Mouse (Mus musculus) midbrain, embryonic 13.5 days (tissue): Measurements from ENCODE around the gene Nos3. TPM values are rescaled to one million over a fixed set of nuclear protein-coding genes. Genes with fewer than 3 reads are reported as not detected.
A peak's percentile ranks its signal among the peaks of the same experiment; 100 is the strongest.

Experiments used
- ATAC-seq: fragments of 200-750 bp; cut with Nextera tagmentation; 2 replicates; pipeline ENCODE4 v1.8.0; 2017; ENCODE audit warnings: mild to moderate bottlenecking, moderate TSS enrichment, moderate library complexity
- H3K27ac ChIP-seq: fragments of 300-500 bp; sonication (generic); 2 replicates; pipeline ENCODE4 v1.5.1; 2015; ENCODE audit warnings: inconsistent platforms, mild to moderate bottlenecking, moderate library complexity
- H3K27me3 ChIP-seq: fragments of 300-500 bp; sonication (generic); 2 replicates; pipeline ENCODE4 v1.6.1; 2015; ENCODE audit warnings: mild to moderate bottlenecking, inconsistent platforms
- H3K36me3 ChIP-seq: fragments of 300-500 bp; sonication (generic); 2 replicates; pipeline ENCODE4 v1.6.1; 2015; ENCODE audit warnings: mild to moderate bottlenecking, inconsistent platforms
- H3K4me1 ChIP-seq: fragments of 300-500 bp; sonication (generic); replicated peaks from 2 replicates; pipeline ENCODE4 v1.6.1; 2015; ENCODE audit warnings: inconsistent platforms
- H3K4me2 ChIP-seq: fragments of 300-500 bp; sonication (generic); replicated peaks from 2 replicates; pipeline ENCODE4 v1.6.1; 2015; ENCODE audit warnings: moderate library complexity, mild to moderate bottlenecking, inconsistent platforms
- H3K4me3 ChIP-seq: fragments of 300-500 bp; sonication (generic); replicated peaks from 2 replicates; pipeline ENCODE4 v1.5.1; 2015; ENCODE audit warnings: mild to moderate bottlenecking, inconsistent platforms
- H3K9ac ChIP-seq: fragments of 300-500 bp; sonication (generic); replicated peaks from 2 replicates; pipeline ENCODE4 v1.6.1; 2015; ENCODE audit warnings: mild to moderate bottlenecking, inconsistent platforms
- H3K9me3 ChIP-seq: fragments of 300-500 bp; sonication (generic); 2 replicates; pipeline ENCODE4 v1.6.1; 2016; ENCODE audit warnings: mild to moderate bottlenecking, inconsistent platforms
- WGBS: fragments of 180-500 bp; shearing (Covaris S2); methylation state at CpG from one replicate; pipeline ENCODE4 v1.1.7; 2015; 5-methylcytosine and 5-hydroxymethylcytosine counted together
- polyA plus RNA-seq: library from polyadenylated mRNA; unstranded; fragments of >200 nt; fragmentation: Nextera tagmentation; extraction: Ambion mirVana; gene quantifications from 2 replicates; pipeline ENCODE4 v1.2.1, GENCODE M21; 2015

The Nos3 gene
- polyA plus RNA-seq, 1 experiment from 2014 or later: 7.0 TPM

- Histone ChIP-seq H3K4me3 (no peak overlapping the region), H3K27ac (peak overlapping the region; percentile 15; the same call in 1 of the 2 replicates), H3K36me3 (no peaks in the 10 kb centered on the region), H3K27me3 (no peaks in the 10 kb centered on the region), H3K9ac (no peak overlapping the region), H3K4me2 (no peak overlapping the region), H3K9me3 (no peaks in the 10 kb centered on the region), H3K4me1 (peaks cover 9% of the 10 kb centered on the region; the same call in 1 of the 2 replicates)
- WGBS: 0% methylated on average over 7 of the region's 7 CpGs
- peak; percentile 75 for ATAC-seq
Measured at GRCm38 (mm10) chr5:24360792-24361454, 3.7 kb upstream of the Nos3 start.

DNA sequence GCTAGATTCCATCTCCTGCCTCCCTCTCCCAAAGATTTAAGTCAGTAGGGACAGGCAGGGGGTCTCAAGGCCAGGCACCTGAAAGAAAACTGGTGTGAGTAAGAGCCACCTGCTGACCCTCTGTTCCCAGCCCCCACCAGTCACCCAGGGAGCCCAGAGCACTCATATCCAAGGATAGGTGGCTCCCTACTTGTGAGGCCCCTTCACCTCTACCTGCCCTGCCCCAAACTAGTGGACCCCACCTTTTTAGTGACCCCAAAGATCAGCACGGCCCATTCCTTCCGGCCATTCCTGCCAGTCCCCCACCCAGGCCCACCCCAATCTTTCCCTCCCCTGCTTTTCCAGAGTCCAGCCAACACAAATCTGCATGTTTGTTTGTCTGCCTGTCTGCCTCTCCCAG lies 1.1 kb upstream of the Nos3 start:
- Histone ChIP-seq H3K9ac (no peak overlapping the region), H3K4me2 (no peak overlapping the region), H3K4me1 (peaks cover 6% of the 10 kb centered on the region; the same call in 1 of the 2 replicates), H3K27ac (no peak overlapping the region), H3K9me3 (no peaks in the 10 kb centered on the region), H3K27me3 (no peaks in the 10 kb centered on the region), H3K4me3 (no peak overlapping the region), H3K36me3 (no peaks in the 10 kb centered on the region)
- WGBS: 70% methylated on average over 2 of the region's 2 CpGs
- no peak for ATAC-seq

DNA sequence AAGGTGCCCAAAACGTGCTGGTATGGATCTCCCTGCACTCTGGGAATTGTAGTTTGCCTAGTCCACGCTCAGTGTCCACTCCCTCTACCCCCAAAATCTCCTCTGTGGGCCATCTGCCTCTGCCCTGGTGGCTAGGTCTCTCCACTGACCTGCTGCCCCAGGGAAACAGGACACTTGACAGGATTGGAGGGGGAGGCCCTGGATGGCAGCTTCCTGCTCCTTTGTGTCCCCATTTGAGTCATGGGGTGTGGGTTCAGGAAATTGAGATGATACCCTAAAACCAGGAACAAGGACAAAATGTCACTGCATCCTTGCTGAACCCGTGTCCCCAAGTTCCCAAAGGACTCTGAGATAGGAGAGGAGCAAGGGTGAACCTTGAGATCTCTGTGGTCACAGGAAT lies 549 bp upstream of the Nos3 start:
- 50% methylated on average over 3 of the region's 3 CpGs for WGBS
- no peak overlapping the region for H3K4me2 ChIP-seq
- no peak for ATAC-seq
- no peak overlapping the region for H3K9ac ChIP-seq
- no peak overlapping the region for H3K4me3 ChIP-seq
- H3K27ac ChIP-seq: no peak overlapping the region
- no peaks in the 10 kb centered on the region for H3K27me3 ChIP-seq
- H3K9me3 ChIP-seq: no peaks in the 10 kb centered on the region
- H3K4me1 ChIP-seq: peaks cover 6% of the 10 kb centered on the region; the same call in 1 of the 2 replicates
- no peaks in the 10 kb centered on the region for H3K36me3 ChIP-seq

DNA sequence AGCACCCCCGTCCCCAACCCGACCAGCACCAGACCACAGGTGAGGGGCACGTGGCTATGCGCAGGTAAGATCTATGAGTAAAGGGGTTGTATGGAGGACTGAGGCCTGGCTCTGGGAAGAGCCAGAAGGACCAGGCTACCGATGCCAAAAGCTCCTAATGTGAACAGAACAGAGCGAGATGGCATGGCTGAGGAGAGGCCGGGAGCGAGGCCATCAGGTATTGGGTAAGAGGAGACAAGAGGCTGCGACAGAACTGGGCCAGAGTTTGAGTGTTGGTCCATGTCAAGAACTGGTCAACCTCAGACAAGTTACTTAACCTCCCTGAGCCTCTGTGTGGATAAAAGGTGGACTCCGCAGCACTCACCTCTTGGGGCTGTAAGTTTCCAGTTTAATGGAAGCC lies 353 bp downstream of the Nos3 start:
- Histone ChIP-seq H3K4me1 (0 out of 2 replicates have a peak, but pooled peaks cover 6% of the 10 kb centered on the region), H3K27me3 (no peaks in the 10 kb centered on the region), H3K27ac (no peak overlapping the region), H3K9ac (no peak overlapping the region), H3K4me3 (no peak overlapping the region), H3K9me3 (no peaks in the 10 kb centered on the region), H3K4me2 (no peak overlapping the region), H3K36me3 (no peaks in the 10 kb centered on the region)
- 83% methylated on average over 10 of the region's 10 CpGs for WGBS
- no peak for ATAC-seq

GRCm38 (mm10) chr5:24365528-24365927 lies 918 bp downstream of the Nos3 start:
- no peak overlapping the region for H3K4me2 ChIP-seq
- no peaks in the 10 kb centered on the region for H3K9me3 ChIP-seq
- H3K27ac ChIP-seq: no peak overlapping the region
- no peaks in the 10 kb centered on the region for H3K36me3 ChIP-seq
- WGBS: 50% methylated on average over 5 of the region's 5 CpGs
- no peak overlapping the region for H3K4me3 ChIP-seq
- no peak overlapping the region for H3K9ac ChIP-seq
- no peak for ATAC-seq
- H3K27me3 ChIP-seq: no peaks in the 10 kb centered on the region
- H3K4me1 ChIP-seq: 0 out of 2 replicates have a peak, but pooled peaks cover 6% of the 10 kb centered on the region

DNA sequence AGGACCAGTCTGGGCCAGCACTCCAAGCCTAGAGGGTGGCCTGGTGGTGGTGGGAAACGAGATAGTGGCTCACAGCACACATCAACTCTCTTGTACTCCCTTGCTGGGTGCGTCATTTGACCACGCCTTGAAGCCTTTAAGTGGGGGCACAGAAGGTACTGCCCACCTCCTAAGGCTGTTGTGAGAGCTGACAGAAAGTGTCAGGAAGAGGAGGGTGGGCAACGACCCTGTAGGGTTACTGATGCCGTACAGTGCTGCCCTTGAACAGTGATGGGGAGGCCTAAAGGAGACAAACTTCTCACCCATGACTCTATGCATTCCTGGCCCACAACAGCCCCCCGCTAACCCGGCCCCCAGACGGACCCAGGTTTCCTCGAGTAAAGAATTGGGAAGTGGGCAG lies 1.8 kb downstream of the Nos3 start:
- no peaks in the 10 kb centered on the region for H3K9me3 ChIP-seq
- no peak for ATAC-seq
- no peak overlapping the region for H3K9ac ChIP-seq
- no peak overlapping the region for H3K4me3 ChIP-seq
- H3K27ac ChIP-seq: no peak overlapping the region
- no peak overlapping the region for H3K4me2 ChIP-seq
- 0 out of 2 replicates have a peak, but pooled peaks cover 6% of the 10 kb centered on the region for H3K4me1 ChIP-seq
- 89% methylated on average over 9 of the region's 9 CpGs for WGBS
- no peaks in the 10 kb centered on the region for H3K27me3 ChIP-seq
- H3K36me3 ChIP-seq: no peaks in the 10 kb centered on the region

- no peak for ATAC-seq
- WGBS: 82% methylated on average over 9 of the region's 9 CpGs
Measured at GRCm38 (mm10) chr5:24369767-24370166, 5.2 kb downstream of the Nos3 start.

DNA sequence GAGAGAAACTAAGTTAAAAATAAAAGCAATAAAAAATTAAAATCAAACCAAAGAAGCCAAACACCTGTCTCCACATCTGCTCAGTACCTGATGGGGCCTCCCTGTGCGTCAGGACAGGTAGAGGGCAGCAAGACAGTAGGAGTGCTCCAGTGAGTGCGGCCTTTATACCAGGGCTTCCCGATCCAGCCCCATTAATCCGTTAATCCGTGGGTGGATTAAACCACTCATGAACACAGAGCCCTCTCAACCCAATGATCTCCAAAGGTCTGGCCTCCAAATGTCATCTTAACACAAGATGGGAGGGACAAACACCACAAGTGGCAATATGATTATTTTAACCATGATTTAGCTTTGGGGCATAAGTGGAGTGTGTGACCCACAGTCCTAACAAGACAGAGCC lies 9.2 kb downstream of the Nos3 start:
- no peak overlapping the region for H3K4me3 ChIP-seq

More at GRCm38 (mm10) chr5:24369767-24370166, 5.2 kb downstream of the Nos3 start:
- Histone ChIP-seq H3K4me1 (peaks cover 7% of the 10 kb centered on the region; the same call in 1 of the 2 replicates), H3K4me3 (no peak overlapping the region), H3K36me3 (no peaks in the 10 kb centered on the region), H3K27ac (no peak overlapping the region), H3K4me2 (no peak overlapping the region), H3K27me3 (no peaks in the 10 kb centered on the region), H3K9ac (no peak overlapping the region), H3K9me3 (no peaks in the 10 kb centered on the region)

GRCm38 (mm10) chr5:24374216-24374615 lies 9.6 kb downstream of the Nos3 start:
- Histone ChIP-seq H3K4me1 (peaks cover 7% of the 10 kb centered on the region; the same call in 1 of the 2 replicates), H3K4me3 (no peak overlapping the region), H3K9me3 (no peaks in the 10 kb centered on the region), H3K4me2 (no peak overlapping the region), H3K27ac (no peak overlapping the region), H3K27me3 (peaks cover 4% of the 10 kb centered on the region; the same call in 1 of the 2 replicates), H3K36me3 (no peaks in the 10 kb centered on the region), H3K9ac (no peak overlapping the region)
- WGBS: 56% methylated on average over 6 of the region's 6 CpGs
- no peak for ATAC-seq

More for the DNA sequence above, 9.2 kb downstream of the Nos3 start:
- H3K4me2 ChIP-seq: no peak overlapping the region
- whole genome bisulfite sequencing: 43% methylated on average over 5 of the region's 5 CpGs
- H3K36me3 ChIP-seq: no peaks in the 10 kb centered on the region
- peaks cover 7% of the 10 kb centered on the region; the same call in 1 of the 2 replicates for H3K4me1 ChIP-seq
- no peak for ATAC-seq
- peaks cover 4% of the 10 kb centered on the region; the same call in 1 of the 2 replicates for H3K27me3 ChIP-seq
- no peaks in the 10 kb centered on the region for H3K9me3 ChIP-seq
- no peak overlapping the region for H3K27ac ChIP-seq
- no peak overlapping the region for H3K9ac ChIP-seq

- H3K4me1 ChIP-seq: peaks cover 7% of the 10 kb centered on the region; the same call in 1 of the 2 replicates
- H3K4me3 ChIP-seq: no peak overlapping the region
- H3K27ac ChIP-seq: no peak overlapping the region
- no peak overlapping the region for H3K4me2 ChIP-seq
- H3K27me3 ChIP-seq: peaks cover 4% of the 10 kb centered on the region; the same call in 1 of the 2 replicates
- H3K9me3 ChIP-seq: no peaks in the 10 kb centered on the region
- H3K9ac ChIP-seq: no peak overlapping the region
- ATAC-seq: no peak
- H3K36me3 ChIP-seq: no peaks in the 10 kb centered on the region
- WGBS: 84% methylated on average over 7 of the region's 7 CpGs
Measured at GRCm38 (mm10) chr5:24374666-24375328, 10.2 kb downstream of the Nos3 start.

GRCm38 (mm10) chr5:24378700-24379099 lies 14.1 kb downstream of the Nos3 start:
- peaks cover 4% of the 10 kb centered on the region; the same call in 1 of the 2 replicates for H3K27me3 ChIP-seq
- H3K36me3 ChIP-seq: no peaks in the 10 kb centered on the region
- no peak overlapping the region for H3K4me3 ChIP-seq
- no peaks in the 10 kb centered on the region for H3K9me3 ChIP-seq
- no peak for ATAC-seq
- H3K4me1 ChIP-seq: peaks cover 18% of the 10 kb centered on the region
- no peak overlapping the region for H3K9ac ChIP-seq
- WGBS: 89% methylated on average over 2 of the region's 2 CpGs
- no peak overlapping the region for H3K27ac ChIP-seq
- no peak overlapping the region for H3K4me2 ChIP-seq

DNA sequence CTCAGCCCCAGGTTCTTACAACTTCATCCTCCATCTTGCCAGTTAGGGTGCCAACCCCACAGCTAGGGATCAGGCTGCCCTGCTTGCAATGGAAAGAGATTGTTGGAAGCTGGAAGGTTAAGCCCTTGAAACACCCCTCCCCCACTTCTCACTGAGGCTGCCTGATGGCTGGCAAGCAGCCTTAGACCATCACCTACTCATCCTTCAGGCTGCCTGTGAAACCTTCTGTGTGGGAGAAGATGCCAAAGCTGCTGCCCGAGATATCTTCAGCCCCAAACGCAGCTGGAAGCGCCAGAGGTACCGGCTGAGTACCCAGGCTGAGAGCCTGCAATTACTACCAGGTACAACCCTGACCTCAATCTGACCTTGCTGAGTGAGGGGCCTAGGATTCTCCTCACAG lies 14.9 kb downstream of the Nos3 start:
- Histone ChIP-seq H3K4me2 (no peak overlapping the region), H3K27ac (no peak overlapping the region), H3K36me3 (no peaks in the 10 kb centered on the region), H3K9ac (no peak overlapping the region), H3K4me3 (no peak overlapping the region), H3K27me3 (peaks cover 5% of the 10 kb centered on the region; the same call in 1 of the 2 replicates), H3K4me1 (peaks cover 18% of the 10 kb centered on the region), H3K9me3 (no peaks in the 10 kb centered on the region)
- no peak for ATAC-seq
- 89% methylated on average over 4 of the region's 4 CpGs for WGBS
